Mouse (Mus musculus) kidney, adult 2 months (tissue): ENCODE measurements around the gene Ryr1. TPM values are rescaled to one million over a fixed set of nuclear protein-coding genes. Genes with fewer than 3 reads are reported as not detected.

Experiments
- DNase-seq: peaks from one replicate; pipeline ENCODE4 v3.0.0; 2021
- H3K27ac ChIP-seq: fragments of 200-500 bp; 2 replicates; pipeline ENCODE4 v1.5.1; 2012; ENCODE audit warnings: low read depth, low read length, control low read depth, inconsistent platforms; ENCODE audit not compliant: insufficient read depth
- H3K27me3 ChIP-seq: fragments of 200-500 bp; replicated peaks from 2 replicates; pipeline ENCODE4 v1.6.1; 2012; ENCODE audit warnings: mild to moderate bottlenecking, moderate library complexity, low read length, inconsistent platforms; ENCODE audit not compliant: control insufficient read depth, insufficient read depth
- H3K36me3 ChIP-seq: fragments of 200-500 bp; 2 replicates; pipeline ENCODE4 v1.6.1; 2012; ENCODE audit warnings: mild to moderate bottlenecking, moderate library complexity, low read length, inconsistent platforms; ENCODE audit not compliant: control insufficient read depth, insufficient read depth
- H3K4me1 ChIP-seq: fragments of 200-500 bp; 2 replicates; pipeline ENCODE4 v1.6.1; 2011; ENCODE audit warnings: low read length; ENCODE audit not compliant: control insufficient read depth, insufficient read depth
- H3K4me3 ChIP-seq: fragments of 200-500 bp; 2 replicates; pipeline ENCODE4 v1.5.1; 2011; ENCODE audit warnings: mild to moderate bottlenecking, low read depth, low read length, control low read depth; ENCODE audit not compliant: insufficient read depth
- CTCF ChIP-seq: fragments of 200-500 bp; conservative IDR thresholded peaks from 2 replicates; pipeline ENCODE4 v1.5.1; 2011; ENCODE audit warnings: low read depth, mild to moderate bottlenecking, control low read depth, low read length, moderate library complexity, mixed read lengths; ENCODE audit not compliant: insufficient read depth, insufficient read length
- POLR2A ChIP-seq: fragments of 200-500 bp; IDR thresholded peaks from one replicate; pipeline ENCODE4 v1.6.1; 2011; ENCODE audit warnings: low read depth, low read length, control low read depth
- WGBS: fragments of 180-500 bp; shearing (Covaris S2); methylation state at CpG from one replicate; pipeline ENCODE4 v1.1.7; 2018; 5-methylcytosine and 5-hydroxymethylcytosine counted together
- polyA plus RNA-seq: library from polyadenylated mRNA; depleted of rRNA; stranded (reverse); fragments of >200 nt; gene quantifications from 2 replicates; pipeline ENCODE4 v1.2.3, GENCODE M21; 2012; rRNA removed

Ryr1 gene
- 0.01 and 3.0 TPM in 2 replicates for polyA plus RNA-seq

DNA sequence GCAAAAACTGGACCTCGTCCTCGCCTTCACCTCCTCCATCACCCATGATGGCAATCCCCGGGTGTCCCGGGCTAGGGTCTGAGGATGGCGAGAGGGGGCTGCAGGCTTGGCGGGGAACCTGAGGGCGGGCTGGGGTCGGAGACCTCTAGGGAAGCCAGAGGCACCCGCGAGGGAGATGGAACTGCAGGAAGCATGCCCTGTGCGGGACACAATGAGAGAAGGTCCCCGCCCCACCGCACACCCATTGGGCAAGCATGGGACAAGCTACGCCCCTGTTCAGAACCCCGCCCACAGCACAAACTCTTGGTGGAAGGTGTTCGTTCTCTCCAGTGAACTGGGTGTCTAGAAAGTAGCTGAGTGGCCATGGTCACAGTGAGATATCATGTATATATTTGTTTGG is at the start of gene Ryr1:
Gene Ryr1, minus strand, starts transcription at position 210 of the 400 bp plus-strand sequence.
- TF ChIP-seq CTCF: no peak
- TF ChIP-seq POLR2A: no peak
- Histone ChIP-seq H3K4me3 (no peak within 1 kb of the TSS), H3K4me1 (no peaks in the 10 kb centered on the region), H3K36me3 (no peaks in the 10 kb centered on the region), H3K27me3 (no peaks in the 10 kb centered on the region), H3K27ac (no peak within 1 kb of the TSS)
- 3% methylated on average over 16 of the region's 16 CpGs for WGBS
- peak; percentile 46 for DNase-seq

DNA sequence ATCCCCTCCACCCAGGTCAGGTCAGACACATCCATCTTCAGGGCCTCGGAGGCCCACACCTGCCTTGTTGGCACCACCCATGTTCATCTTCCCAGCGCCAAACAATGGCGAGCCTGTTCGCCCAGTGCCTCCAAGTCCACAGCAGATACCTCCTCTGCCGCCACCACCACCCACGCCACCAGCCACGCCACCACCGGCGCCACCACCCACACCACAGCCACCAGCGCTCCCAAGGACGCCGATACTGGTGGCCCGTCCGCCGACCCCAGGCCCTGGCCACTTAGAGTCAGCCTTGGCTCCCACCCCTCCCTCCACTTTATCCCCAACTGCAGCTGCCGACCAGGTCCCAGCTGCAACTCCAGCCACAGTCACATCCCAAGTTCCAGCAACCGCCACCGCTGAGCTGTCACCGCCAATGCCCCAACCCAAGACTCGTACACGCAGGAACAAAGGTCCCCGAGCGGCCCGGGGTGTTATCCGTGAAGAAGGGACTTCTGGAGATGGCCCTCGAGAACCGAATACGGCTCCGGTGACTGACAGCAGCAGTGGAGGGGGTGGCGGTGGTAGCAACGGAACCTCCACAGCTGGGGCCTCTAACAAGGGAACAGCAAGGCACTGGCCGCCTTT is 47.5 kb upstream of the Ryr1 start:
- 69% methylated on average over 32 of the region's 32 CpGs for WGBS
- peaks cover 4% of the 10 kb centered on the region for H3K36me3 ChIP-seq
- no peak overlapping the region for H3K27ac ChIP-seq
- TF ChIP-seq CTCF (no peak), POLR2A (no peak)
- DNase-seq: no peak
- H3K4me1 ChIP-seq: peaks cover 10% of the 10 kb centered on the region
- H3K4me3 ChIP-seq: no peak overlapping the region
- H3K27me3 ChIP-seq: no peaks in the 10 kb centered on the region

DNA sequence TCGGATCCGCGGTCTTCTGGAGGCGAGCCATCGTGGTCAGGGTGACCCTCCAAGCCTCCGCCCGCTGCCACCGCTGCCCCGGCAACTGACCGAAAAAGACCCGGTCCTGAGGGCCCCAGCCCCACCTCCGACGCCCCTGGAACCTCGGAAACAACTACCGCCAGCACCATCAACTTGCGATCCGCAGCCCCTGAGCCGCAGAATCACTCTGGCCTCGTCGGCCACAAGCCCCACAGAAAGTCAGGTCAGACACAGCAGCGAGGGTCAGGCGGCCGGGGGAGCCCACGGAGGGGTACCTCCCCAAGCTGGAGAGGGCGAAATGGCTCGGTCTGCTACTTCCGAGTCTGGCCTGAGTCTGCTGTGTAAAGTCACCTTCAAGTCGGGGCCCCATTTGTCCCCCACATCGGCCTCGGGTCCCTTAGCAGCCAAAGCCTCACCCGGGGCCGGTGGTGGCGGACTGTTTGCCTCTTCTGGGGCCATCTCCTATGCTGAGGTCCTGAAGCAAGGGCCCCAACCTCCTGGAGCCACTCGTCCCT is 46.7 kb upstream of the Ryr1 start:
- Histone ChIP-seq H3K27ac (no peak overlapping the region), H3K4me3 (no peak overlapping the region), H3K27me3 (no peaks in the 10 kb centered on the region), H3K36me3 (peaks cover 4% of the 10 kb centered on the region), H3K4me1 (peaks cover 10% of the 10 kb centered on the region)
- TF ChIP-seq POLR2A: no peak
- no peak for TF ChIP-seq CTCF
- DNase-seq: no peak
- 10% methylated on average over 34 of the region's 34 CpGs for WGBS

DNA sequence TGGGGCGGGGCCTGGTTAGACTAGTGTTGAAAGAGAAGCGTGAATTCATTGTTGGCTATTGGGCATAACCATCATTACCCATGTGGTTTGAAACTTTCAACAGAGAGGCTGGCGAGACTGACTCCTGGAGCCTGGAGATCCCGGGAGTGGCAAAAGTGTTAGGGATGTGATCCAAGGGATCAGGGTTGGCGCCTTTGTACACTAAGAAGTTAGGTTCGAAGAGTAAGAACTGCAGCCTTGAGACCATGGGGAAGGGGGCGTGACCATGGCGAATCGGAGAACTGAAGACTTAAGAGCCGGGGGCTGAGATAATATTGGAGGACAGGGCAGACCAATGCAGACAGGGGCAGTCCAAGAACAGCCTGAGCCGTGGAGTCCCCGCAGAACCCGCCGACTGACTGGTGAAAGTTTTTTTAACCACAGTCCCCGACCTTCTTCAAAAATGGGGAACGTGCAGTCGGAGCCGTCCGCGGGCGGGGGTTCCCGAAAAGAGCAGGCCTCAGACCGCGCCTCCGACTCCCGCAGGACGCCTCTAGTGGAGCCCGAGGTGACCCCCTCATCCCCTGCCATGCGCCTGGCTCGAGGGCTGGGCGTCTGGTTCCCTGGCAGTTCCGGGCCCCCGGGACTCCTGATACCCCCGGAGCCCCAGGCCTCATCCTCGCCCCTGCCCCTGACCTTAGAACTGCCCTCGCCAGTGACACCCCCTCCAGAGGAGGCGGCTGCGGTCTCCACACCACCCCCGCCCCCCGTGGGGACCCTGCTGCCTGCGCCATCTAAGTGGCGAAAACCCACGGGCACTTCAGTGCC is 46.0 kb upstream of the Ryr1 start:
- DNase-seq: no peak
- peaks cover 3% of the 10 kb centered on the region for H3K36me3 ChIP-seq
- H3K4me1 ChIP-seq: peaks cover 10% of the 10 kb centered on the region
- 2% methylated on average over 43 of the region's 43 CpGs for WGBS
- H3K4me3 ChIP-seq: peak overlapping the region; percentile 64
- H3K27me3 ChIP-seq: no peaks in the 10 kb centered on the region
- H3K27ac ChIP-seq: no peak overlapping the region
- TF ChIP-seq POLR2A (no peak), CTCF (no peak)

DNA sequence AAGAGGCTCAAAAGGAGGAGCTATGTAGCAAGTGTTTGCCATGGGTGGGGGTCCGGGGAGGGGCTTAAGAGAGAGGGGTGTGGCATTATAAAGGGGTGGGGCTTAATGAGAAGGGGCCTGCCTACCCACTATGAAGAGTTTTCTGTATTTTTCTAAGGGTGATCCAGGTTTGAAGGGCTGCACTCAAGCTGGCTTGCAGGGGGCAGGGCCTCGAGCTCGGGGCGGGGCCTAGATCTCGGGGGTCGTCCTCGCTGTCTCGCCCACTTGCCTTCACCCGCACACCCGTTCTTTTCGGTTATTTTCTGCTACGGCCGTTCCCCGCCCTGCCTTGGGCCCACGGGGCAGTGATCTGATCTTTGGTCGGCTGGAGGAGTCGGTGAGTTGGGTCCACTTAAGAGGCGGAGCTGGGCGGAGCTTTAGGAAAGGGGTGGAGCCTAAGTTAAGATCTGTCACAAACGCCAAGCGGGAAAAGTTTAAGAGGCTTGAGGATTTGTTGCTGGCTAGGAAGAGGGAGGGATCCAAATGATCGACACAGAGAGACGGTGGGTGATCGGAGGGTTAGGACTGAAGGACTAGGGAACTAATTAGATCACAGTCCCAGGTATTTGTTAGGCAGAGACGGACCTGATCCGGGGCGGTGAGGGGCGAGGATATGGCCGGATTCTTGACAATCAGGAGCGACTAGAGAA is 45.2 kb upstream of the Ryr1 start, which contains the start of the genes Ggn and Spred3:
Gene Ggn, plus strand, starts transcription at position 145 of the 689 bp plus-strand sequence.
Gene Spred3, minus strand, starts transcription at position 346 of the 689 bp plus-strand sequence.
- peaks cover 2% of the 10 kb centered on the region for H3K36me3 ChIP-seq
- peak; percentile 93 for DNase-seq
- H3K27me3 ChIP-seq: no peaks in the 10 kb centered on the region
- peaks cover 10% of the 10 kb centered on the region for H3K4me1 ChIP-seq
- peak within 1 kb of the TSS; percentile 44; the same call in 1 of the 2 replicates for H3K27ac ChIP-seq
- H3K4me3 ChIP-seq: peak within 1 kb of the TSS; percentile 64
- TF ChIP-seq POLR2A: peak; percentile 53
- no peak for TF ChIP-seq CTCF
- WGBS: under 1% methylated on average over 30 of the region's 30 CpGs

DNA sequence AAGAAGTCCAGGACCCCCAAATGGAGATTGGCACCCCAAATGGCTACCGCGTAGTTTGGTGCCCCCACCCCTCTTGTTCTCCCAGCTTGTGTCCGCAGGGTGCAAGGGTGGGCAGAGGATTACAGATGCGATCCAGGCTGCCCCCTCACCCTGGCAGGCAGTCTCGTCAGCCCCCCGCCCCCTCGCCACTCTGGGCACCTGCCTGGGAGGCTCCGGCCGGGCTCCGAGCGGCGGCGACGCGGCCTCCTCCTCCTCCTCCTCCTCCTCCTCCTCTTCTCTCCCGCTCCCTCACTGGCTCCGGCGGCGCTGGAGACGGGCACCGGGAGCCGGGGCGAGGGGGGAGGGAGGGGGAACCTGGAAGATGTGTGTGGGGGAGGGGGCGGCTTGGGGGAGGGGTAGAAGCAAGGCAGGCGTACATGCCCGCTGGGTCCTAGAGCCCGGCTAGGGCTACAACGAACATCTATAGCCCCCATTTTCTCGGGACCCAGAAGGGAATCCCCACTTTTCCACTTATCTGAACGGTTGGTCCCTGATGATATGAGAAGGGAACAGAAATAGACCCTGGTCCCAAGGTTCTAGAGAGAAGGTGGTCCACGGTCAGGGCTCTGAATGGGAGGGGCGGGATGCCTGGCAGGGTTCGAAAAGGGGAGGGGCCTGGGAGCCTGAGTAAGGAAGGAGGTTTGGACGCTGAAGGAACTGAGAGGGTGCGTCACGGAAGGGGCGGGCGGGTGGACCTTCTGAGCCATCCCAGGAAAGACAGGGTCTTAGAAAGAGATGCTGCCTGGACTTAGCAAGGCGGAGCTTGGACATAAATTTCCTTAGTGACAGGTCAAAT is 44.5 kb upstream of the Ryr1 start:
- H3K4me1 ChIP-seq: peaks cover 10% of the 10 kb centered on the region
- H3K36me3 ChIP-seq: peaks cover 2% of the 10 kb centered on the region
- peak overlapping the region; percentile 64 for H3K4me3 ChIP-seq
- no peaks in the 10 kb centered on the region for H3K27me3 ChIP-seq
- WGBS: under 1% methylated on average over 29 of the region's 39 CpGs
- TF ChIP-seq POLR2A (no peak), CTCF (no peak)
- DNase-seq: peak; percentile 80
- no peak overlapping the region for H3K27ac ChIP-seq
